Mouse (Mus musculus): Measurements from ENCODE around the gene Enkur.

Gene Enkur

GRCm38 (mm10) chr2:21188610-21189009 is 16.6 kb downstream of the Enkur start:
- no peak for DNase-seq (ENCODE audit: low read depth, low spot score)

GRCm38 (mm10) chr2:21187576-21187975 is 17.6 kb downstream of the Enkur start:
- peak; percentile 58 for DNase-seq (ENCODE audit: low read depth, low spot score)

GRCm38 (mm10) chr2:21182811-21183210 is 22.4 kb downstream of the Enkur start:
- peak; percentile 57 for DNase-seq (ENCODE audit: low read depth, low spot score)

- no peak for DNase-seq (ENCODE audit: low read depth, low spot score)
Measured at GRCm38 (mm10) chr2:21179136-21179535, 26.0 kb downstream of the Enkur start.

GRCm38 (mm10) chr2:21172797-21173196 is 32.4 kb downstream of the Enkur start:
- no peak for DNase-seq (ENCODE audit: low read depth, low spot score)

DNA sequence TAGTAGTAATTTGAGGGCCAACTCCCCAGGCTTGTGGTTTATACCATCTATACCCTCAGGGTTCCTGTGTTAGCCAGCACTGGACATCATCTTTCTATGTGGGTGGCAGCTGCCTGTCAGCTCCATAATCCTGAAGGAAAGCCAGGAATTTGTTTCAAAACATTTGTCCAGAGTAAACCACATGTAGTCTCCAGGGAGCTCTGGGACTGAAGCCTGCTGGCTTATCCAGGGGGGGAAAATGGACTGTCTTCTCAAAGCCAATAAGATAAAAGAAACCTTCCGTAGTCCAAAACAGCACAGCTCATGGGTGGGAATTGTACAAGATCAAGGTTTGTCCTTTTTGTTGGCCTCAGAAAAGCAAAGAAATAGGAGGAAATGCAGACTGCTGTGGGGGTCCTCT is 37.2 kb downstream of the Enkur start:
- DNase-seq (ENCODE audit: low read depth, low spot score): peak; percentile 64

- DNase-seq (ENCODE audit: low read depth, low spot score): peak; percentile 91
Measured at GRCm38 (mm10) chr2:21164296-21164695, 40.9 kb downstream of the Enkur start.

DNA sequence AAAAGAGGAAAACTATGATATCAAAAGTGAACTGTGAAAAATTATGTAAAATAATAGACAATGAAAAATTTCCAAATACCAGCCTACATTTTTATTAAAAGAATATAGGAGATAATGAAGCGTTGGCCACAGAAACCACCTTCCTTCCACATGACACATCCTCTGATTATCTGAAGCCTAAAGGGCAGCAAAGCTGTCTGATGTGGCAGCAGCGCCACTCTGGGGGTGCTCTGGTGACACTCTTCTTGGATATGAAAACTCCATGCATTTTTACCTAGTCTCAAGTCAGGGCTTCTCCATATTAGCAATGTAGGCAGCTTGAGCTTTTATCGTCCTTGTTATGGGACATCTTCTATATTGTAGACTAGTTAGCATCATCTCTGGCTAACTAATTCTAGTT is 51.7 kb downstream of the Enkur start:
- DNase-seq (ENCODE audit: low read depth, low spot score): no peak

DNA sequence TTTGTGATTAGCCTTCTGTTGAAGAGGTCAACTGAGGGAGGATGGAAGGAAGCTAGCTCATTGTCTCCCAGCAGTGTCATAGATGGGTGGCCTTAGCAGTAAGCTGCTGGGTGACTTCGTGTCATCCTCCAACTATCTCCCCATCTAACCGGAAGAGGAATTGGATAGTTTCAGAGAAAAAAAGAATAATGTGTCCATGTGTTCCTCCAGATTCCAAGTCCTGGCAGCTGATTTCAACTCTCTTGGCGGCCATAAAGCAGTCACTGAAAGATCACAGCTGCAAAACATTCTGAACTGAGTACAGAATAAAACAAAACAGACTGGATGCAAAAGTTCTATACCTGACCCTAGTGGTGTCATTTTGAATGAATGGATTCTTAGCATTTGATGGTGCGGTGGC is 58.0 kb downstream of the Enkur start:
- peak; percentile 64 for DNase-seq (ENCODE audit: low read depth, low spot score)

GRCm38 (mm10) chr2:21146486-21146885 is 58.7 kb downstream of the Enkur start:
- peak; percentile 36 for DNase-seq (ENCODE audit: low read depth, low spot score)

DNA sequence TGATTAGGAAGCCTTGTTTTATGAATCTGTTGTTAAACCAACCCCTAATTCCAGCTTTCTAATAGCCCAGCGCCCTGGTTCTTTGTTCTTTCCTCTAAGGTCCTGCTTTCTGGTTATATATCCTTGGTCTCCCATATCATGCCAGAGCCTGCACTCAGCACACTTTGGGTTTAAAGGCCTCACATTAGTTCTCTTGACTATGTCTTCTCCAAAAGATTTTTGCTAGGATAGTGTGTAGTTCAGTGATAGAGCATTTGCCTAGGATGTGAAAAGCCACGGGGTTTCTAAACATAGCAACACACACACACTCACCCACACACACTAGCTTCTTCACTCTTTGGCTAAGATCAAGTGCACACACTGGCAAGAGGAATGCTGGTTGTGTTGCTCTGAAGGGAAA is 62.5 kb downstream of the Enkur start:
- DNase-seq (ENCODE audit: low read depth, low spot score): no peak

- peak; percentile 76 for DNase-seq (ENCODE audit: low read depth, low spot score)
Measured at GRCm38 (mm10) chr2:21142204-21142580, 63.0 kb downstream of the Enkur start.

DNA sequence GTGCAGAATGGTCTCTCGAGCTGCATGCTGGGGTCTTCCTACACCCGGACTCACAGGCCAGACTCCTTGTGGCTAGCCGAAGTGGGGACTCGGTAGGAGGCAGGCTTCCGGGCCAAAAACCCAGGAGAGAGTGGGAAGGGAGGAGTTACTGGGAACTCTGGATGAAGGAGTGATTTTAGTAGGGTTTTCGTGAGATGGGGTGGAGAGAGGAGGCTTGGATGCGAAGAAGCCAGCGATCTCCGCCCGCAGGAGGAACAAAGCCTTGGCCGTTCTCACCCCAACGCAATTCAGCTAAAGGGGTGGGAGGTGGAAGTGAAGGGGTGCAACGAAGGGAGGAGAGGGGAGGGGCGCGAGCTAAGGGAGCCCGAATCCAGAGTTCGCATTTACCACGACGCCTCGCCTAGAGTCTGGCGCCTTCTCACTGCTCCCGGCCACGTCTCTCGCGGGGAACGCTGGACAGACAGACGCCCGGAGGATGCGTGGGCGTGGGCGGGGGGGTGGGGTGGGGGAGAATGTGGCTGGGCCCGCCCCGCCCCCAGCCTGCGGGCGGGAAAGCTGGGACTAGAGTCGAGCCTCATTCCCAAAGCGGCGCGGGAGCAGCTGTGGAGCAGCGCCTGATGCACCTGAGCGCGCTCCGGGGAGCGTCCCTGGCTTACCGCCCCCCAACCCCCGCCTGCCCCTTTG is 63.5 kb downstream of the Enkur start:
- DNase-seq (ENCODE audit: low read depth, low spot score): peak; percentile 56

DNA sequence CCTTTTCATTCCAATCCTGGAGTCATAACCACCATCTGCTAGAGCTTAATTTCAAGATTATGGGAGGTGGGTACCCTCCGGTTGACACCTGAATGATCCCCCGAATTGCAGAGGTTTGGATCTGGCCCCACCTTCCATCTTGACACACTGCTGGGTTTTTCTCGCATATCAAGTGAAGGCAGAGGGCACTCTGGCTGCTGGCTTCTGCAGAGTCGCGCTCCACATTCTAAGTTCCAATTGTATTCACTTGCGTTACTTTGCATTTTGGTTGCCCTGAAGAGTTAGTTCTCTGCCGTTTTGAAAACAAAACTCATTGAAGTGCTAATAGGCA is 64.0 kb downstream of the Enkur start:
- DNase-seq (ENCODE audit: low read depth, low spot score): no peak
